Mouse (Mus musculus) cortical plate, adult 2 months (tissue): ENCODE measurements around the gene Smarcal1. TPM values are rescaled to one million over a fixed set of nuclear protein-coding genes. Genes with fewer than 3 reads are reported as not detected.

ENCODE experiments used
- H3K27ac ChIP-seq: fragments of 200-500 bp; 2 replicates; pipeline ENCODE4 v1.5.1; 2012; ENCODE audit warnings: low read length, control low read depth, inconsistent platforms; ENCODE audit not compliant: insufficient read depth
- H3K4me1 ChIP-seq: fragments of 200-500 bp; 2 replicates; pipeline ENCODE4 v1.6.1; 2011; ENCODE audit warnings: low read length; ENCODE audit not compliant: control insufficient read depth, insufficient read depth
- H3K4me3 ChIP-seq: fragments of 200-500 bp; 2 replicates; pipeline ENCODE4 v1.5.1; 2011; ENCODE audit warnings: mild to moderate bottlenecking, low read length, control low read depth; ENCODE audit not compliant: insufficient read depth
- CTCF ChIP-seq: fragments of 200-500 bp; IDR thresholded peaks from 2 replicates; pipeline ENCODE4 v1.5.1; 2011; ENCODE audit warnings: mild to moderate bottlenecking, control low read depth, low read length; ENCODE audit not compliant: insufficient read depth; ENCODE audit errors: extremely low read depth
- POLR2A ChIP-seq: fragments of 200-500 bp; IDR thresholded peaks from 2 replicates; pipeline ENCODE4 v1.6.1; 2011; ENCODE audit warnings: mild to moderate bottlenecking, low read length, control low read depth; ENCODE audit not compliant: insufficient read depth; ENCODE audit errors: extremely low read depth
- polyA plus RNA-seq: library from polyadenylated mRNA; depleted of rRNA; stranded (reverse); fragments of >200 nt; gene quantifications from 2 replicates; pipeline ENCODE4 v1.2.3, GENCODE M21; 2012

Smarcal1 gene
- polyA plus RNA-seq, 1 experiment, result 39.9 TPM

DNA sequence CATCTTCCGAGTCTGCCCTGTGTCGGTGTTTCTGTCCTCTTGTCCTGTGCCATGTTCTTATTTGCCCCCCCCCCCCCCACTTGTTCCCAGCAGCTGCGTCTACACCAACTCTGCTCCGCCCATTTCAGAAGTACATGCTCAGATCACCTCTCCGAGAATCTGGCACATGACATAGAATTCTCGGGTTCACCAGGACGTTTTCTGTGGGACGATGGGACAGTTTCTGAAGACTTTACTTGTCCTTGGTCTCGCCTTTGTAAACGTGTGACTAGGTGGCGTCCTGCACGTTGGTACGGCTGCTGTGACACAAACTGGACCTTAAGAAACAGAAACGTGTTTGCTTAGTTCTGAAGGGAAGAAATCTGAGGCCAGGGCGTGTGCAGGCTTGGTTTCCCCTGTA lies 4.5 kb downstream of the Smarcal1 start:
- Histone ChIP-seq H3K27ac (no peak overlapping the region), H3K4me3 (no peak overlapping the region), H3K4me1 (no peaks in the 10 kb centered on the region; the same call in 1 of the 2 replicates)
- TF ChIP-seq CTCF (no peak), POLR2A (no peak)

DNA sequence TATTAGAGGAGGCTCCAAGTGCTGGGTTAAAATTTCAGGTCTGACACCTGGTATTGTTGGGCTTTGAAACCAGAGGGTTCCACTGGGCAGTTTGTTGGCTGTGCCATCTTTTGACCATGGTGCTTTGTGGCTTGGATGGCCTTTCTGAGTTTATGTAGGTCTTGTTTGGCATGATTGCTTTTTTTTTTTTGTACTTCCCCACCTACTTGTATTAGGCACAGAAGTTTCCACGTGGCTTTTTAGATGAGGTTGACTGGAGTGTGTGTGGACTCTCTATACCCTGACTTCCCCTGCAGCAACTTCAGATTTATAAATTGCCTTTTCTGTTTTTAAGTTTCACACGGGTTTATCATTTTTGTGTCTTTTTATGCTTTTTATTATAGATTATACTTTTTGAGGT lies 5.7 kb downstream of the Smarcal1 start:
- TF ChIP-seq POLR2A, result no peak
- no peak for TF ChIP-seq CTCF
- Histone ChIP-seq H3K27ac (no peak overlapping the region), H3K4me3 (no peak overlapping the region), H3K4me1 (peaks cover 3% of the 10 kb centered on the region; the same call in 1 of the 2 replicates)

DNA sequence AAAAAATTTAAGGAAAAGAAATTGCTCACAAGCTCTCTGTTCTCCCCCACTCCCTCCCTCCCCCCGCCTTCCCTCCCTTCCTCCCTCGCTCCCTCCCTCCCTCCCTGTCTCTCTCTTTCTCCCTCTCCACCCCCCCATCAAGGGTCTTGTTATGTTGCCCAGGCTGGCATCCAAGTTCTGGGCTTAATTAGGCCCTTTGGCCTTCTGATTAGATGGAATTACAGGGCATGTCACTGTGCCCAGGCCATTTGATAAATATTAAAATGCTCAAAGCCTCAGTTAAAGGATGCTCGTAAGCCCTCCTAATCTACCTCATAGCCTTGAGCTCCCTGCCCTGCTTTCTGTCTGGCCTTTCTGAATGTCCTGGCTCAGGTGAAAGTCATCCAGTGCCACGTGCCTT lies 7.6 kb downstream of the Smarcal1 start:
- TF ChIP-seq CTCF (no peak), POLR2A (no peak)
- Histone ChIP-seq H3K27ac (no peak overlapping the region), H3K4me1 (peaks cover 3% of the 10 kb centered on the region; the same call in 1 of the 2 replicates), H3K4me3 (no peak overlapping the region)

DNA sequence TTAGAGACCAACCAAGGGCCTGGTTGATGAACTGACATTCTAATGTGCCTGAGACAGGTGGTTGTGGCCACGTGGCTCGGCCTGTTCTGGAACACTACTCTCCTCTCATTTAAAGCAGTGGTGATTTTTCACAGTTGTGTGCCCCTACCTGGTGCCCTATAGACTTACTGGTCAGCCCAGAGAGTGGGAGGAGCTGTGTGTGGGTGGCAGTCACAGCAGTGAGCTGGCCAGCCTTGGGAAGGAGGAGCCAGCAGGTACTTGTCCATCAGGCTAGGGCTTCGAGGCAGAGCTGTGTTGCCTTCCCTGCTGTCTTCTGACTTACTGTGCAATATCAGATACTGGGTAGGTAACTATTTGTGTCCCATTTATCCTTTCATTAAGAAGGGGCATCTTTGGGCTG lies 9.3 kb downstream of the Smarcal1 start:
- Histone ChIP-seq H3K27ac (no peak overlapping the region), H3K4me1 (peaks cover 3% of the 10 kb centered on the region; the same call in 1 of the 2 replicates), H3K4me3 (no peak overlapping the region)
- TF ChIP-seq CTCF (no peak), POLR2A (no peak)

DNA sequence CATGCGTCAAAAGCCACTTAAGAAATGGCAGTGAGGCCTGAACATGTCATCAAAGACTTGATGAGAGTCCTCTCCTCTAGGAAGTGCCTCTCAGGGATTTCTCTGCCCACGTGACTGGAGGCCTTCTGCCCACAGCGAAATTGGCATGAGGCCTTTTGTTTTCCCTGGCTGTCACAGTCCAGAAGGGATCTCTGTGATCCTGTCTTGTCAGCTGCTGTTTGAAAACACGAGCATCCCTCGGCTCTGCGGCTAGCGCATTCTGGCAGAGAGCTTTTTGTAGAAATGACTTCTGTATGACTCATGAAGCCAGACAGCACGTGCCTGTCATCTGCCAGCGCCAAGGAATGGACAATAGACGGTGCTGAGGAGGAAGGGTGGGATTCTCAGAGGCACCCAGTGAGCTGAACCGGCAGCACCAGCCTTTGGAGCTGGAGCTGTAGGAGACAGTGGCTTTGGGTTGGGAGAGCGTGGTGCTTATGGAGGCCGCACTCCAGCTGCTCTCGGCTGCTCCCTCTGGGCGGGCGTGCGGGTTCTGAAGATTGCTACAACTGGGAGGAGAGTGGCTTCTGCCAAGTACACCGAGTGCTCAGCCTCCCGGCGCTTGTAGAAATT lies 10.4 kb downstream of the Smarcal1 start:
- peaks cover 3% of the 10 kb centered on the region; the same call in 1 of the 2 replicates for H3K4me1 ChIP-seq
- TF ChIP-seq POLR2A (no peak), CTCF (no peak)
- peak overlapping the region; percentile 31; the same call in 1 of the 2 replicates for H3K27ac ChIP-seq
- H3K4me3 ChIP-seq, result no peak overlapping the region

DNA sequence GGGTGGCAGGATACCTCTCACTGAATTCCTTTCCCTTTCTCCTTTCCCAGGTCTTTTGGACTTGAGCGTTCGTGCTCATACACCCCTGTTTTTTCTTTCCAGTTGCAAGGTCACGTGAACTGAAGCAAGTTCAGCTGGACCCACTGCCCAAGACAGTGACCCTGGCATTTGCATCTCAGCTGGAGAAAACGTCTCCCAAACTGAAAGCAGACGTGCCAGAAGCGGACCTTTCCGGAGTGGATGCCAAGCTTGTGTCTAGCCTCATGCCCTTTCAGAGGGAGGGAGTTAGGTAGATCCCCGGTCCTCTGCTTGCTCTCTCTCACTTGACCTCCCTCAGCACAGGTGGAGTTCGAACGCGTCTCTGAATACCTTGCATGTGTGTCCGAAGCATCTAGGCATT lies 12.6 kb downstream of the Smarcal1 start:
- H3K4me1 ChIP-seq, result peaks cover 3% of the 10 kb centered on the region; the same call in 1 of the 2 replicates
- H3K4me3 ChIP-seq, result no peak overlapping the region
- TF ChIP-seq CTCF, result no peak
- no peak for TF ChIP-seq POLR2A
- no peak overlapping the region for H3K27ac ChIP-seq

DNA sequence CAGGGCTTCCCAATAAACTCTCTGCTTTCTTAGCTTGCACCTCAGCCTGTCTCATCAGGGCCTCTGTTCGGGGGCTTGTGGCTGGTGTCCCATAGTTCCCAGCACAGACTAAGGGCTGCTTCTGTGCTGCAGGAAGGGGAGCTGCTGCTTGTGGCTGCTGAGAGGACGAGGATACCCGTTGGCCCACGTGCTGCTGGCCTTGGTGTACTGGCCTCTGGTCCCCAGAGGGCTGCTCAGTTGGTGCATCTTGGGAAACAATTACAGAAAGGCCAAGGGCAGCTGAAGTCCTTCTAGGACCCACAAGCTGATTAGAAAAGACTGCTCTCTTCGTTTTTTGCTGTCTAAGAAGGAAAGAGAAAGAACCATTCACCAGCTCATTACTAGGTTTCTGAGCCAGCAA lies 13.2 kb downstream of the Smarcal1 start:
- Histone ChIP-seq H3K27ac (no peak overlapping the region), H3K4me1 (peaks cover 3% of the 10 kb centered on the region; the same call in 1 of the 2 replicates), H3K4me3 (no peak overlapping the region)
- TF ChIP-seq CTCF (no peak), POLR2A (no peak)

DNA sequence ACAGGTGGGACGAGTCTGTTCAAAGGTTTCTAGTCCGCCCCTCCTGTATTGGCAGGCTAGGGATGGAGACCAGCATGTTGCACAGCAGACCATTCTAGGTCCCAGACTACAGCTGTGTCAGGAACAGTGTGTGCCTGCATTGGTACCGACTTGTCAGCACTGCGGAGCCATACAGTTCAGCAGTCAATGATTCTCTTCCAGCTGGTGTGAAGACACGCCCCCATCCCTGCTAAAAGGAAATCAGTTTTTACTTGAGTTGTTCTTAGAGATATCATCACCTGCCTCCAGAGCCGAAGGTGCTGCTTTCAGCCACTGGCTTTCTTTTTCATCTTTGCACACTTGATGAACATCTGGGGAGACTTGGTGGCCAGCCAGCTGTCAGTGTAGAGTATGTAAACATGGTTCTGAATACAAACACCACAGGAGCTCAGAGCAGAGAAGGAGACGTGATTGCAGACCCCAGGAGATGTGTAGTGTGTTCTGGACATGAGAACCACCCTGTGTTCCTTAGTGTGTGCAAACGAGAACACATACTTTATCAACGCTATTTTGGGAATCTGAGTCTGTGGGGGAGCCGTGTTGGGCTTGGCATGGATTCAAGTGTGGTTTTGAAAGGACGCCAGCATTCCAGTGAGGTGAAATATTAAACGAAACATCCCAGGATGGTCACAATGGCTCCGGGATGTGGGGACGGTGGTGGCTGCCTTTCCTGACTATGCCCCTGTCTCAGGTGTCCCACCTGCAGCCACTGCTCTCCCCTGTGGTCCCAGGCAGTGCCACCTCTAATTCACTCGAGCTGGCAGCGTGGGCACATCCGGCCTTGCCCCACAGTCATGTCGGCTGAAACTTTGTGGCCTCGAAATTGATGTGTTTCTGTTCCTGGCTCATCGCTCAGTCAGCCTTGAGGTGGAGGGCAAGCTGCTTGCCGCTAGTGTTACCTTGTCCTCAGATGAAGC lies 16.4 kb downstream of the Smarcal1 start:
- TF ChIP-seq CTCF (no peak), POLR2A (no peak)
- Histone ChIP-seq H3K27ac (no peak overlapping the region), H3K4me1 (no peaks in the 10 kb centered on the region), H3K4me3 (no peak overlapping the region)

DNA sequence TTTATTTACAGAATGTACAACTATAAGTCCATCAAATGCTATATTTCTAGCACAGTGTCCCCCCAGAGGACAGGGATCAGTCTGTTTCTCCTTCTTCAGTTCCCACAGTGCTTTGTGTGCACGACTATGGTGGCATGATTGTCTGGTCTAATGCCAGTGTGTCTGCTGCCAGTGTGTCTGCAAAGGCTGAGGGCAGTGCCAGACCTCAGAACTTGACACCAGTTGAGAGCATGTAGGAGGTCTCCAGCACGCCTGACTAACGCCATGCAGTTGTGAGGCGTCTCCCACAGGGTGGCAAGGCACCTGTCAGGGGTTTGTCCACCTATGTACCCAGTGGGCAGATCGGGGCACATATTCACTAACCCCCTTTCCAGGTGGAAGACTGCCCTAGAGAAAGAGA lies 17.7 kb downstream of the Smarcal1 start:
- no peaks in the 10 kb centered on the region for H3K4me1 ChIP-seq

More for the DNA sequence above, 17.7 kb downstream of the Smarcal1 start:
- Histone ChIP-seq H3K27ac (no peak overlapping the region), H3K4me3 (no peak overlapping the region)
- TF ChIP-seq CTCF, result no peak
- no peak for TF ChIP-seq POLR2A
